Mouse (Mus musculus): ENCODE results near the gene Rgs11. TPM values are rescaled to one million over a fixed set of nuclear protein-coding genes. Genes with fewer than 3 reads are reported as not detected.
"Not testable (repeated sequence)": the region's sequence is repeated elsewhere in the genome, so short reads cannot be mapped to it uniquely, and the experiment has no call there.

Rgs11 gene
- polyA plus RNA-seq (2015; fragmentation: Nextera tagmentation; extraction: Ambion mirVana) = 21.4 and 25.9 TPM in 2 replicates

DNA sequence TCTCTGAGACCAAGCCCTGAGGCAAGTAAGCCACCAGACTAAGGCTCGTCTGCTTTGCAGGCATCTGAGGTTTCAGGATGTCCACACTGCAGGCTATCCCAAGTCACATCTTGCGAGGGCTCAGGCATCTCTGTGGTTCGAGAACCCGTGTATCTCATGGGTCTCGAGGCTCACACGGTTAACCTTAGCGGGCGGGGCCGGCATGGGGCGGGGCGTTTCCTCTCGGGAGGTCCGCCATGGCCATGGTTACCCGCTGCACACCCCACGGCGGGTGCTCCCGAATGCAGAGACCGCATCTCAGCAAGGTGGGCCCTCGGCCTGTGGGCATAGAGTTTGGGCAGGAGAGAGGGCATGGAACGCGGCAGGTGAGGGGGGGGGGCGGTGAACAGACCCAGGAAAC, at the start of gene Rgs11:
TSS of gene Rgs11 (plus strand) at position 215 of the 400 bp plus-strand sequence.
- WGBS = 1% methylated on average over 20 of the region's 22 CpGs
- ATAC-seq (ENCODE audit: low FRiP score) = no peak
- peak within 1 kb of the TSS; percentile 96 for H3K4me2 ChIP-seq

DNA sequence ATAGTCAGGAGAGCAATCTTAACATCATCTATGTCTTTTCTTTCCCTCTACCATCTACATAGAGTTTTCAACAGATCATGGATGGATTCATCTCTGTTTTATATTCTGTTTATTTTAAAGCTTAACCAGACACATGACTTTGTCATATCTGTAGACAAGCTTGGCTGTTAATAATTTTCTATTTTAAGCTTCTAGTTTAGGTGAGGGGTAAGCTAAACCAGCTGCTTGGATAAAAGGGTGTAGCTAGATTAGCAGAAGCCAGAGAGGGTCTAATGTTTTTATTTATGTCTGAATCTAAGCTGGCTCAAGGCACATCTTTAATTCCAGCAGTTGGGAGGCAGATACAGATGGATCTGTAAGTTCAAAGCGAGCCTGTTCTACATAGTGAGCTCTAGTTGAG, 40.0 kb upstream of the Rgs11 start:
- Histone ChIP-seq H3K36me3 (peaks cover 7% of the 10 kb centered on the region; the same call in 1 of the 2 replicates), H3K27ac (replicated peaks) (no peak overlapping the region), H3K4me2 (no peak overlapping the region), H3K4me3 (replicated peaks) (no peak overlapping the region), H3K9ac (replicated peaks) (no peak overlapping the region), H3K9me3 (replicated peaks) (no peaks in the 10 kb centered on the region), H3K4me1 (peaks cover 13% of the 10 kb centered on the region; the same call in 1 of the 2 replicates), H3K27me3 (replicated peaks) (no peaks in the 10 kb centered on the region)
- ATAC-seq (ENCODE audit: low FRiP score) = no peak
- 85% methylated on average over 1 of the region's 1 CpGs for WGBS

More for the DNA sequence above, at the start of gene Rgs11:
- H3K4me1 ChIP-seq = peaks cover 36% of the 10 kb centered on the region
- peak within 1 kb of the TSS; percentile 48 for H3K9ac ChIP-seq (replicated peaks)
- peaks cover 3% of the 10 kb centered on the region for H3K36me3 ChIP-seq
- no peaks in the 10 kb centered on the region for H3K9me3 ChIP-seq (replicated peaks)
- peaks cover 68% of the 10 kb centered on the region for H3K27me3 ChIP-seq (replicated peaks)
- no peak within 1 kb of the TSS for H3K27ac ChIP-seq (replicated peaks)
- H3K4me3 ChIP-seq (replicated peaks) = peak within 1 kb of the TSS; percentile 62

DNA sequence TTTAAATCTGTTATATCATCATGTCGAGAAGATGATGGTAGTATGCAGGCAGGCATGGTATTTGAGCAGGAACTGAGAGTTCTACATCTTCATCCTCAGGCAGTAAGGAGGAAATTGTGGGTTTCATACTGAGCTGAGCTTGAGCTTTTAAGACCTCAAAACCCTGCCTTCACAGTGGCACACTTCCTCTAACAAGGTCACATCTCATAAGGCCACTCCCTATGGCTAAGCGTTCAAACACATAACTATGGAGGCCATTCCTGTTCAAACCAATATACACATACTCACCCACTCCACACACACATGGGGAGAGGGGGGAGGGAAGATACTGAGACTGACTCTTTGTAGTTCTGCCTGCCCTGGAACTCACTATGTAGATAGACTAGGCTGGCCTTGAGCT, 34.7 kb upstream of the Rgs11 start:
- H3K4me1 ChIP-seq = peaks cover 13% of the 10 kb centered on the region; the same call in 1 of the 2 replicates
- H3K9me3 ChIP-seq (replicated peaks) = no peaks in the 10 kb centered on the region
- no peak overlapping the region for H3K27ac ChIP-seq (replicated peaks)
- H3K36me3 ChIP-seq = peaks cover 8% of the 10 kb centered on the region; the same call in 1 of the 2 replicates
- H3K9ac ChIP-seq (replicated peaks) = no peak overlapping the region
- no peak overlapping the region for H3K4me2 ChIP-seq
- no peak overlapping the region for H3K4me3 ChIP-seq (replicated peaks)
- 90% methylated on average over 2 of the region's 2 CpGs for WGBS
- no peak for ATAC-seq (ENCODE audit: low FRiP score)
- H3K27me3 ChIP-seq (replicated peaks) = no peaks in the 10 kb centered on the region

DNA sequence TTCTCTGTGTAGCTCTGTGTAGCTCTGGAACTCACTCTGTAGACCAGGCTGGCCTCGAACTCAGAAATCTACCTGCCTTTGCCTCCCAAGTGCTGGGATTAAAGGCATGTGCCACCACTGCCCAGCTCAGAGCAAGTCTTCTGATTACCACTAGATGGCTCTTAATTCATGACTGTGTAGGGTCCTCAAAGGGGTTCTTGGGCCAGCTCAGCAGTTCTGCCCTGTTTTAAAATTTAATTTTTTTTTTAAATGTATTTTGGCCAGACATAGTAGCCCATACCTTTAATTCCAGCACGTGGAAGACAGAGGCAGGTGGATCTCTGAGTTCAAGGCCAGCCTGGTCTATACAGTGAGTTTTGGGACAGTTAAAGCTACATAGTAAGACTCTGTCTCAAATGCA, 27.5 kb upstream of the Rgs11 start:
- ATAC-seq (ENCODE audit: low FRiP score); H3K4me3 ChIP-seq (replicated peaks); H3K9me3 ChIP-seq (replicated peaks); H3K4me2 ChIP-seq; H3K4me1 ChIP-seq; H3K27ac ChIP-seq (replicated peaks); H3K9ac ChIP-seq (replicated peaks); H3K27me3 ChIP-seq (replicated peaks): not testable (repeated sequence)
- peaks cover 29% of the 10 kb centered on the region for H3K36me3 ChIP-seq
- 89% methylated on average over 2 of the region's 2 CpGs for WGBS

DNA sequence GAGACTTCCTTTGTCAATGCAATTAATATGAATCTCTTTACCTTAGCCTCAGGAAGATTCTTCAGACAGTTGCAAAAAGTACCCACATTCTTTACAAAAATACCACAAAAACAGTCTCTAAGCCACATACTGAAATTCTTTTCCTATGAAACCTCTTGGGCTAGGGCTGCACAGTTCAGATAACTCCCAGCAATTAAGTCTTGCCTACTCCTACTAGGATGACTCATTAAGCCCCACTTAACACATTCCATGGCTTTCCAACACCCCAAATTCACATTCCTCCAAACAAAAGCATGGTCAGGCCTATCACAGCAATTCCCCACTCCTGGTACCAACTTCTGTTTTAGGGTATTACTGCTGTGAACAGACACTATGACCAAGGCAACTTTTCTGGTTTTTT, 24.1 kb upstream of the Rgs11 start:
- no peak for ATAC-seq (ENCODE audit: low FRiP score)

DNA sequence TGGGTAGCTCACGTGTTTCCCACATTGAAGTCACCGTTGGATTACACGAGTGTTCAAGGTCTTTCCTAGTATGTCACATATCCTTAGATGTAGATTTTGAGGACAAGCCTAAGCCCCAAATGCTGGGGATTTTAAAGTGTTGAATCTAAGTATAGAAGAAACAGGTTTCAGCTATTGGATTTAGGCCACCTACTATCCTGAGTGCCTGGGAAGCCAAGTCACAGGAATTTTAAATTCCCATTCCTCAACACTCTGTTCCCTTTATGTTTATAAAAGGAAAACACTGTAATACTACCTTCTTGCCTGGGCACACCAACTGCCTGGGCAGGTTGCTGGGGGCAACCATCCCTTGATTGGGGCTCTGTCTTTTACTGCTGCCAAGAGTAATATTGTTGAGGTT, 21.6 kb upstream of the Rgs11 start:
- Histone ChIP-seq H3K4me3 (replicated peaks) (no peak overlapping the region), H3K9me3 (replicated peaks) (no peaks in the 10 kb centered on the region), H3K9ac (replicated peaks) (no peak overlapping the region), H3K27ac (replicated peaks) (no peak overlapping the region), H3K36me3 (peaks cover 41% of the 10 kb centered on the region), H3K4me1 (no peaks in the 10 kb centered on the region), H3K27me3 (replicated peaks) (no peaks in the 10 kb centered on the region), H3K4me2 (no peak overlapping the region)
- no peak for ATAC-seq (ENCODE audit: low FRiP score)
- 97% methylated on average over 3 of the region's 3 CpGs for WGBS

More for the DNA sequence above, 24.1 kb upstream of the Rgs11 start:
- Histone ChIP-seq H3K4me1 (no peaks in the 10 kb centered on the region), H3K9me3 (replicated peaks) (no peaks in the 10 kb centered on the region), H3K27ac (replicated peaks) (no peak overlapping the region), H3K9ac (replicated peaks) (no peak overlapping the region), H3K36me3 (peaks cover 35% of the 10 kb centered on the region), H3K4me2 (no peak overlapping the region), H3K27me3 (replicated peaks) (no peaks in the 10 kb centered on the region), H3K4me3 (replicated peaks) (no peak overlapping the region)

DNA sequence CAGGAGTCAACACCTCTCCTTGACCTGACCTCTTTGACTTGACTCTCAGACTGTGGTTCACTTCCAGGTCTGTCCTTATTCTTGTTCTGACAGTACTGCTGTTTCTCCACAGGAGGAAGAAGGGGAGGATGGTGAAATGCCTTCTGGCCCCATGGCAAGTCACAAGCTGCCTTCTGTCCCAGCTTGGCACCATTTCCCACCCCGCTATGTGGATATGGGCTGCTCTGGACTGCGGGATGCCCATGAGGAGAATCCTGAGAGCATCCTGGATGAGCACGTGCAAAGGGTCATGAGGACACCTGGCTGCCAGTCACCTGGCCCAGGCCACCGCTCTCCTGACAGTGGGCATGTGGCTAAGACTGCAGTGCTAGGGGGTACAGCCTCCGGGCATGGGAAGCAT, 15.2 kb upstream of the Rgs11 start:
- H3K36me3 ChIP-seq = peaks cover 84% of the 10 kb centered on the region
- H3K4me1 ChIP-seq = no peaks in the 10 kb centered on the region
- H3K4me3 ChIP-seq (replicated peaks) = no peak overlapping the region
- no peaks in the 10 kb centered on the region for H3K27me3 ChIP-seq (replicated peaks)
- no peak overlapping the region for H3K27ac ChIP-seq (replicated peaks)
- H3K9ac ChIP-seq (replicated peaks) = no peak overlapping the region
- no peaks in the 10 kb centered on the region for H3K9me3 ChIP-seq (replicated peaks)
- 96% methylated on average over 5 of the region's 5 CpGs for WGBS
- H3K4me2 ChIP-seq = no peak overlapping the region
- no peak for ATAC-seq (ENCODE audit: low FRiP score)

DNA sequence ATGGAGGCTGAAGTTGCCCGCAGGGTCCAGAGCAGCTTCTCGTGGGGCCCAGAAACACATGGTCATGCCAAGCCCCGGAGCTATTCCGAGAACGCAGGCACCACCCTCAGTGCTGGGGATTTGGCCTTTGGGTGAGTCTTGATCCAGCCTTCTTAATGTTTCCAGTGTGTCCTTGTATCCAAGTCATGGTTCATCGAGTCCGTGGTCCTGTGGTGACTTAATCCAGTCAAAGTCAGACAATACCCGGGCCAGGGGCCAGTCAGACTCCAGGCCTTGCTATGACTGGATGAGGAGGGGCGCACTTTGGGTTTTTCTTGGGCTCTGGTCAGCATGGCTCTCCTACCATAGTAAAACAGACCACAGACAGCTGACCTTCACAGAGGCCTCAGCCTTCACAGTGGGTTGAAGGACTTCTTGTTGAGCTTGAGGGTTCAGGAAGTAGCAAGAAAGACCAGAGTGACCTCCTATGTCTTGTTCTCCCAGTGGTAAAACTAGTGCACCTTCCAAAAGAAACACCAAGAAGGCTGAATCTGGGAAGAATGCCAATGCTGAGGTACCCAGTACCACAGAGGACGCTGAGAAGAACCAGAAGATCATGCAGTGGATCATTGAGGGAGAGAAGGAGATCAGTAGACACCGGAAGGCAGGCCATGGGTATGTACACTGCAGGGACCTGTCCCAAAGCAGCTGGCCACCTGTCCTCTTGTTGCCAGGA, 14.5 kb upstream of the Rgs11 start:
- no peak overlapping the region for H3K27ac ChIP-seq (replicated peaks)
- H3K36me3 ChIP-seq = peaks cover 87% of the 10 kb centered on the region
- no peak overlapping the region for H3K9ac ChIP-seq (replicated peaks)
- no peaks in the 10 kb centered on the region for H3K4me1 ChIP-seq
- WGBS = 96% methylated on average over 11 of the region's 11 CpGs
- no peak for ATAC-seq (ENCODE audit: low FRiP score)
- no peaks in the 10 kb centered on the region for H3K9me3 ChIP-seq (replicated peaks)
- H3K4me3 ChIP-seq (replicated peaks) = no peak overlapping the region
- H3K4me2 ChIP-seq = no peak overlapping the region
- H3K27me3 ChIP-seq (replicated peaks) = no peaks in the 10 kb centered on the region

DNA sequence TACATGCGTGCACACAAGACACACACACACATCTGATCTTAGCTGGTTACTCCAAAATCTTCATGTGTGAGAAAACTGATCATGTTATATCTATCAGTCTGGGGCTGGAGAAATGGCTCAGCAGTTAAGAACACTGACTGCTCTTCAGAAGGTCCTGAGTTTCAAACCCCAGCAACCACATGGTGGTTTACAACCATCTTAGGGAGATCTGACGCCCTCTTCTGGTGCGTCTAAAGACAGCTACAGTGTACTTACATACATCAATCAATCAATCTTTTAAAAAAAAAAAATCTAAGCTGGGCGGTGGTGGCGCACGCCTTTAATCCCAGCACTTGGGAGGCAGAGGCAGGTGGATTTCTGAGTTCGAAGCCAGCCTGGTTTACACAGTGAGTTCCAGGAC, 11.3 kb upstream of the Rgs11 start:
- H3K36me3 ChIP-seq = peaks cover 90% of the 10 kb centered on the region
- H3K9me3 ChIP-seq (replicated peaks); ATAC-seq (ENCODE audit: low FRiP score); H3K4me2 ChIP-seq; H3K27ac ChIP-seq (replicated peaks); H3K27me3 ChIP-seq (replicated peaks); H3K4me3 ChIP-seq (replicated peaks); H3K9ac ChIP-seq (replicated peaks); H3K4me1 ChIP-seq: not testable (repeated sequence)
- 92% methylated on average over 7 of the region's 7 CpGs for WGBS

DNA sequence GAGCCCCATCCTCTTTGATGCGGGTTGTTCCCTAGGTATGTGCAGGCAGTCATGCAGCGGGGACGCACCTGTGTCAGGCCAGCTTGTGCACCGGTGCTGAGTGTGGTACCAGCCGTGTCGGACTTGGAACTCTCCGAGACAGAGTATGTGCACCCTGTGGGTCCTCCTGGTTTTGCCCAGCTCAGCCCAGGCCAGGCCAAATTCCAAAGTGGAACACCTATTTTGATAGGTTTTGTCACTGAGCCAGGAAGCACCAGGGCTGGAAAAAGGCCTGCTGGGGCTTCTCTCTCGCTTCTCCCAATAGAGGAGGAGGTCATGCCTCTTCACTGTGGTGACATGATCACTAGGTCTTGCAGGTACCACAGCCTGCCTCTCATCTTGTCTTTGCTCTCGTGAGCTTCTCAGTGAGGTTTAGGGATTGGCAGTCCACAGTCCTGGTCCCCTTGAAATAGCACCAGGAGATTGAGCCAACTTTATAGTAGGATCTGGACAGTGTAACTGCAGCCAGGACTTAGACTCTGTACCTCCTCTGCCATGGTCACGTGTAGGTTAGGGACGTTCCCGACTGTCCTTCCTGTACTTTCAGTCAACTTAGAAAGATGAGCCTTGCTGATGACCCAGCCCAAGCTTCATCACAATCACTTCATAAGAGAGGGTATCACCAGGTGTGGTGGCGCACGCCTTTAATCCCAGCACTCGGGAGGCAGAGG, 10.1 kb upstream of the Rgs11 start:
- no peaks in the 10 kb centered on the region for H3K9me3 ChIP-seq (replicated peaks)
- H3K4me1 ChIP-seq = no peaks in the 10 kb centered on the region
- H3K27me3 ChIP-seq (replicated peaks) = no peaks in the 10 kb centered on the region
- H3K36me3 ChIP-seq = peaks cover 92% of the 10 kb centered on the region
- no peak for ATAC-seq (ENCODE audit: low FRiP score)
- no peak overlapping the region for H3K4me2 ChIP-seq
- 99% methylated on average over 15 of the region's 15 CpGs for WGBS
- H3K4me3 ChIP-seq (replicated peaks) = no peak overlapping the region
- no peak overlapping the region for H3K27ac ChIP-seq (replicated peaks)
- no peak overlapping the region for H3K9ac ChIP-seq (replicated peaks)

DNA sequence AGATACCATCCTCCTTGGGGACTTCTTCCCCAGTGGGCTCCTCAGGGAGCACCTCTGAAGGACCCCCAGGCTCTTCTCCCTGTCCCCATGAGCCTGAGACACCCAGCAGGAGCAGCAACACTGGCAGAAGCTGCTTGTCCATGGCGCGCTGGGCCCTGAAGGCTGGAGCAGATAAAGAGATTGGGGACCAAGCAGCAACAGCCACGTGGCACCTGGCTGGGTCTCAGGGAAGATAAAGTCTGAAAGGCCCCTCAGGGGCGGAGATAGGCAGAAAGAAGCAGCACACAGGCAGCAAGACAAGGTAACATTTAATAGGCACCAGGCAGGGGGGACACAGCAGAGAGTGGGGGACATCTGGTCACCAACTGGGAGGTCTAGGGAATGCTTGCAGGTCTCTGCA, 3.9 kb upstream of the Rgs11 start, which contains the start of gene Pdia2:
TSS of gene Pdia2 (minus strand) at position 196 of the 400 bp plus-strand sequence.
- H3K27me3 ChIP-seq (replicated peaks) = peaks cover 47% of the 10 kb centered on the region
- 88% methylated on average over 4 of the region's 4 CpGs for WGBS

More for the DNA sequence above, 3.9 kb upstream of the Rgs11 start, which contains the start of gene Pdia2:
- ATAC-seq (ENCODE audit: low FRiP score) = no peak
- Histone ChIP-seq H3K9ac (replicated peaks) (no peak within 1 kb of the TSS), H3K9me3 (replicated peaks) (no peaks in the 10 kb centered on the region), H3K4me2 (peak within 1 kb of the TSS; percentile 96), H3K4me1 (peaks cover 36% of the 10 kb centered on the region), H3K27ac (replicated peaks) (no peak within 1 kb of the TSS), H3K36me3 (peaks cover 40% of the 10 kb centered on the region), H3K4me3 (replicated peaks) (peak within 1 kb of the TSS; percentile 62)
